Mouse (Mus musculus) ES-E14 (cell line): ENCODE results near the gene Bdkrb2.

Experiments used
- HCFC1 ChIP-seq: IDR thresholded peaks from 2 replicates; pipeline ENCODE4 v1.6.1; 2012; ENCODE audit warnings: low read length, inconsistent platforms, borderline replicate concordance; ENCODE audit not compliant: insufficient read depth
- MAFK ChIP-seq: IDR thresholded peaks from 2 replicates; pipeline ENCODE4 v1.6.1; 2014; ENCODE audit warnings: mild to moderate bottlenecking, low read depth, low read length, inconsistent platforms; ENCODE audit not compliant: insufficient read depth
- ZNF384 ChIP-seq: IDR thresholded peaks from 2 replicates; pipeline ENCODE4 v1.6.1; 2012; ENCODE audit warnings: low read depth, low read length, inconsistent platforms

DNA sequence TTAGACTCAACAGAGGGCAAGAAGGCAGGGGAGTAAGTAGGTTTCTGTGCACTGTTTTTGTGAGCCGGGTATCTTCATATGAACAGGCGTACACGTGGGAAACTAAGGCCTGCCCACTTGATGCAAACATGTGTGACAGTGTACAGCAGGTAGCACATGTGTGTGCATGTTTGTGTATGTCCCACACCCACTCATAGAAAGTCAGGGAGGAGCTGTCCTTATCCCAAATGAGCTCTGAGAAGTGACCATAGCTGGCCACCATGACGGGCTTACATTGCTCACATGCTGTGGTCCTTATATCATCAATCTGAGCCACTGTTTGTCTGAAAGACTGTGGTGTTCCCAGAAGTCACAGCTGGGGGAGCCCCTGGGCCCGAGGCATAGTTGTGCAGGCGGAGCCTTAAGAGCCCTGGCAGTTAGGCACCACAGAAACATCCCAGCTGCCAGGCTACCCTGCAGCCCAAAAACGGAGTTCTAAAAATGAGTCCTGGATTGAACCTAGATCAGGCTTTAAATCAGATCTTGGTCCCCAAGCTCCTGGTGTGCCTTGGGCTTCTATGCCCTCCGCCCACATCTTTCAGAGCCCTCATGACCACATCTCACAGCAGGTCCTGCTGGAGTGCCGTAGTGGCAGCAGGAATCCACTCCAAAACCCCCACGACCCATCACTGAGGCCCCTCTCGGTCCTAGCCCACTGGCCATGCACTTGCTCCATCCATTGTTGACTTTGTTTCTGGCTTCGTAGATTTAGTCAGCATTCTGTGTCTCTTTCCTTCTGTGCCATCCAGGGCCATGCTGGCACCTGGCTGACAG, 21.2 kb upstream of the Bdkrb2 start:
- TF ChIP-seq MAFK (no peak), HCFC1 (no peak), ZNF384 (no peak)
